Mouse (Mus musculus) liver, embryonic 12.5 days (tissue): ENCODE data around the gene Nsfl1c. TPM values are rescaled to one million over a fixed set of nuclear protein-coding genes. Genes with fewer than 3 reads are reported as not detected.
A peak's percentile ranks its signal among the peaks of the same experiment; 100 is the strongest.
"Not testable (repeated sequence)": the region's sequence is repeated elsewhere in the genome, so short reads cannot be mapped to it uniquely, and the experiment has no call there.

ENCODE experiments used
- ATAC-seq: fragments of 200-750 bp; cut with Nextera tagmentation; 2 replicates; pipeline ENCODE4 v1.8.0; 2017; ENCODE audit warnings: moderate number of reproducible peaks, mild to moderate bottlenecking, moderate library complexity
- H3K27ac ChIP-seq: fragments of 300-500 bp; sonication (generic); 2 replicates; pipeline ENCODE4 v1.5.1; 2016; ENCODE audit warnings: mild to moderate bottlenecking
- H3K27me3 ChIP-seq: fragments of 300-500 bp; sonication (generic); replicated peaks from 2 replicates; pipeline ENCODE4 v1.6.1; 2016; ENCODE audit warnings: mild to moderate bottlenecking, moderate library complexity
- H3K36me3 ChIP-seq: fragments of 300-500 bp; sonication (generic); 2 replicates; pipeline ENCODE4 v1.6.1; 2016; ENCODE audit warnings: mild to moderate bottlenecking, moderate library complexity
- H3K4me1 ChIP-seq: fragments of 300-500 bp; sonication (generic); 2 replicates; pipeline ENCODE4 v1.6.1; 2016
- H3K4me2 ChIP-seq: fragments of 300-500 bp; sonication (generic); 2 replicates; pipeline ENCODE4 v1.6.1; 2016; ENCODE audit warnings: mild to moderate bottlenecking, moderate library complexity
- H3K4me3 ChIP-seq: fragments of 300-500 bp; sonication (generic); 2 replicates; pipeline ENCODE4 v1.5.1; 2016; ENCODE audit warnings: mild to moderate bottlenecking, moderate library complexity
- H3K9ac ChIP-seq: fragments of 300-500 bp; sonication (generic); 2 replicates; pipeline ENCODE4 v1.6.1; 2016; ENCODE audit warnings: mild to moderate bottlenecking, moderate library complexity
- H3K9me3 ChIP-seq: fragments of 300-500 bp; sonication (generic); replicated peaks from 2 replicates; pipeline ENCODE4 v1.6.1; 2016; ENCODE audit warnings: mild to moderate bottlenecking, moderate library complexity
- WGBS: fragments of 180-500 bp; shearing (Covaris S2); methylation state at CpG from one replicate; pipeline ENCODE4 v1.1.7; 2016; ENCODE audit not compliant: insufficient replicate concordance; 5-methylcytosine and 5-hydroxymethylcytosine counted together
- polyA plus RNA-seq: library from polyadenylated mRNA; unstranded; fragments of >200 nt; fragmentation: Nextera tagmentation; extraction: Ambion mirVana; gene quantifications from 2 replicates; pipeline ENCODE4 v1.2.1, GENCODE M21; 2016

Gene Nsfl1c
- 111 and 117 TPM in 2 replicates for polyA plus RNA-seq

GRCm38 (mm10) chr2:151494035-151494803 lies at the start of gene Nsfl1c:
Gene Nsfl1c (plus strand): TSS chr2:151494182.
- Histone ChIP-seq H3K27me3 (peaks cover 14% of the 10 kb centered on the region), H3K4me2 (peak within 1 kb of the TSS; percentile 84), H3K36me3 (peaks cover 26% of the 10 kb centered on the region), H3K4me1 (peaks cover 25% of the 10 kb centered on the region), H3K4me3 (peak within 1 kb of the TSS; percentile 94), H3K9me3 (no peaks in the 10 kb centered on the region), H3K27ac (peak within 1 kb of the TSS; percentile 64), H3K9ac (peak within 1 kb of the TSS; percentile 92)
- peak; percentile 100 for ATAC-seq
- under 1% methylated on average over 72 of the region's 73 CpGs for WGBS

GRCm38 (mm10) chr2:151476053-151476452 lies 17.9 kb upstream of the Nsfl1c start, which contains the start of gene 4921509C19Rik:
Gene 4921509C19Rik (minus strand): TSS chr2:151476153.
- H3K4me1 ChIP-seq, H3K27me3 ChIP-seq, H3K4me2 ChIP-seq, H3K9me3 ChIP-seq, H3K4me3 ChIP-seq, H3K36me3 ChIP-seq, ATAC-seq, H3K9ac ChIP-seq, H3K27ac ChIP-seq: not testable (repeated sequence)
- 47% methylated on average over 5 of the region's 5 CpGs for WGBS

GRCm38 (mm10) chr2:151486496-151486895 lies 7.5 kb upstream of the Nsfl1c start:
- Histone ChIP-seq H3K27ac (no peak overlapping the region), H3K9ac (no peak overlapping the region), H3K36me3 (no peaks in the 10 kb centered on the region), H3K27me3 (peaks cover 14% of the 10 kb centered on the region), H3K4me1 (no peaks in the 10 kb centered on the region), H3K4me2 (no peak overlapping the region), H3K9me3 (no peaks in the 10 kb centered on the region), H3K4me3 (no peak overlapping the region)
- ATAC-seq: no peak

- Histone ChIP-seq H3K9me3 (no peaks in the 10 kb centered on the region), H3K4me2 (no peak overlapping the region), H3K9ac (no peak overlapping the region), H3K4me1 (peaks cover 41% of the 10 kb centered on the region), H3K27me3 (no peaks in the 10 kb centered on the region), H3K4me3 (no peak overlapping the region), H3K36me3 (peaks cover 62% of the 10 kb centered on the region), H3K27ac (no peak overlapping the region)
- no peak for ATAC-seq
- WGBS: 71% methylated on average over 3 of the region's 3 CpGs
Measured at GRCm38 (mm10) chr2:151498358-151498757, 4.4 kb downstream of the Nsfl1c start.

GRCm38 (mm10) chr2:151500442-151501007 lies 6.5 kb downstream of the Nsfl1c start:
- WGBS: 55% methylated on average over 6 of the region's 6 CpGs
- peak; percentile 74 for ATAC-seq
- Histone ChIP-seq H3K4me3 (no peak overlapping the region), H3K36me3 (peaks cover 82% of the 10 kb centered on the region), H3K4me2 (no peak overlapping the region), H3K9me3 (no peaks in the 10 kb centered on the region), H3K27ac (no peak overlapping the region), H3K9ac (no peak overlapping the region), H3K27me3 (no peaks in the 10 kb centered on the region), H3K4me1 (peaks cover 32% of the 10 kb centered on the region)

GRCm38 (mm10) chr2:151504226-151504625 lies 10.2 kb downstream of the Nsfl1c start:
- no peak overlapping the region for H3K27ac ChIP-seq
- no peak overlapping the region for H3K4me3 ChIP-seq
- no peaks in the 10 kb centered on the region for H3K27me3 ChIP-seq
- no peak overlapping the region for H3K4me2 ChIP-seq
- no peaks in the 10 kb centered on the region for H3K9me3 ChIP-seq
- peaks cover 89% of the 10 kb centered on the region for H3K36me3 ChIP-seq
- WGBS: 75% methylated on average over 4 of the region's 4 CpGs
- H3K9ac ChIP-seq: no peak overlapping the region
- H3K4me1 ChIP-seq: peaks cover 16% of the 10 kb centered on the region
- ATAC-seq: no peak

GRCm38 (mm10) chr2:151512199-151512598 lies 18.2 kb downstream of the Nsfl1c start:
- Histone ChIP-seq H3K4me3 (no peak overlapping the region), H3K4me2 (no peak overlapping the region), H3K27ac (no peak overlapping the region), H3K9ac (no peak overlapping the region), H3K36me3 (peaks cover 94% of the 10 kb centered on the region), H3K4me1 (no peaks in the 10 kb centered on the region), H3K27me3 (no peaks in the 10 kb centered on the region), H3K9me3 (no peaks in the 10 kb centered on the region)
- ATAC-seq: no peak

GRCm38 (mm10) chr2:151513525-151514285 lies 19.7 kb downstream of the Nsfl1c start:
- 71% methylated on average over 3 of the region's 3 CpGs for WGBS

GRCm38 (mm10) chr2:151519000-151519399 lies 25.0 kb downstream of the Nsfl1c start:
- Histone ChIP-seq H3K27me3 (no peaks in the 10 kb centered on the region), H3K4me3 (no peak overlapping the region), H3K27ac (no peak overlapping the region), H3K4me1 (peaks cover 1% of the 10 kb centered on the region), H3K9ac (no peak overlapping the region), H3K9me3 (no peaks in the 10 kb centered on the region), H3K4me2 (no peak overlapping the region), H3K36me3 (peaks cover 35% of the 10 kb centered on the region)
- 90% methylated on average over 2 of the region's 2 CpGs for WGBS
- ATAC-seq: no peak

More at GRCm38 (mm10) chr2:151513525-151514285, 19.7 kb downstream of the Nsfl1c start:
- no peaks in the 10 kb centered on the region for H3K27me3 ChIP-seq
- H3K9me3 ChIP-seq: no peaks in the 10 kb centered on the region
- H3K27ac ChIP-seq: no peak overlapping the region
- H3K4me3 ChIP-seq: no peak overlapping the region
- ATAC-seq: no peak
- peaks cover 85% of the 10 kb centered on the region for H3K36me3 ChIP-seq
- H3K4me1 ChIP-seq: no peaks in the 10 kb centered on the region
- no peak overlapping the region for H3K4me2 ChIP-seq
- H3K9ac ChIP-seq: no peak overlapping the region

GRCm38 (mm10) chr2:151524324-151525041 lies 30.5 kb downstream of the Nsfl1c start:
- Histone ChIP-seq H3K9ac (no peak overlapping the region), H3K9me3 (no peaks in the 10 kb centered on the region), H3K36me3 (no peaks in the 10 kb centered on the region), H3K27me3 (peaks cover 24% of the 10 kb centered on the region), H3K4me3 (no peak overlapping the region), H3K27ac (no peak overlapping the region), H3K4me1 (peaks cover 11% of the 10 kb centered on the region), H3K4me2 (no peak overlapping the region)
- peak; percentile 55; the same call in 1 of the 2 replicates for ATAC-seq
- 9% methylated on average over 4 of the region's 4 CpGs for WGBS

GRCm38 (mm10) chr2:151525520-151525919 lies 31.5 kb downstream of the Nsfl1c start:
- ATAC-seq: no peak
- Histone ChIP-seq H3K36me3 (no peaks in the 10 kb centered on the region), H3K4me3 (no peak overlapping the region), H3K27me3 (peaks cover 24% of the 10 kb centered on the region), H3K9ac (no peak overlapping the region), H3K27ac (no peak overlapping the region), H3K4me2 (no peak overlapping the region), H3K9me3 (no peaks in the 10 kb centered on the region), H3K4me1 (peaks cover 17% of the 10 kb centered on the region)
- WGBS: 52% methylated on average over 2 of the region's 2 CpGs
